Mouse (Mus musculus) myocyte (in vitro differentiated cells): ENCODE data around the gene Celf2. TPM values are rescaled to one million over a fixed set of nuclear protein-coding genes. Genes with fewer than 3 reads are reported as not detected.

Experiments used
- H3K27me3 ChIP-seq: one replicate; pipeline ENCODE4 v1.6.1; 2011; ENCODE audit not compliant: control insufficient read depth, insufficient read depth, insufficient read length
- H3K36me3 ChIP-seq: one replicate; pipeline ENCODE4 v1.6.1; 2011; ENCODE audit not compliant: control insufficient read depth, insufficient read depth
- H3K4me2 ChIP-seq: one replicate; pipeline ENCODE4 v1.6.1; 2011; ENCODE audit warnings: low read depth, control low read depth
- H3K4me3 ChIP-seq: one replicate; pipeline ENCODE4 v1.5.1; 2011; ENCODE audit warnings: mild to moderate bottlenecking, control low read depth, moderate library complexity
- H3K79me2 ChIP-seq: one replicate; pipeline ENCODE4 v1.6.1; 2011; ENCODE audit not compliant: control insufficient read depth, insufficient read depth
- H3ac ChIP-seq: one replicate; pipeline ENCODE4 v1.6.1; 2011; ENCODE audit not compliant: control insufficient read depth, insufficient read length
- CEBPB ChIP-seq: IDR thresholded peaks from 2 replicates; pipeline ENCODE4 v1.6.1; 2011; ENCODE audit warnings: mild to moderate bottlenecking, moderate library complexity; ENCODE audit not compliant: poor library complexity, insufficient read depth, severe bottlenecking
- E2F4 ChIP-seq: IDR thresholded peaks from one replicate; pipeline ENCODE4 v1.6.1; 2011; ENCODE audit warnings: mild to moderate bottlenecking, control low read depth, moderate library complexity; ENCODE audit not compliant: insufficient read depth
- MAX ChIP-seq: IDR thresholded peaks from one replicate; pipeline ENCODE4 v1.6.1; 2011; ENCODE audit warnings: low read depth, mild to moderate bottlenecking, control low read depth
- MYOD1 ChIP-seq, 3 experiments: IDR thresholded peaks; one replicate each; pipeline ENCODE4 v1.6.1; 2011; ENCODE audit warnings: control low read depth in 2 of 3, low read depth in 2 of 3, mild to moderate bottlenecking in 2 of 3, moderate library complexity in 1 of 3; ENCODE audit not compliant: insufficient read length in 2 of 3, control insufficient read depth in 1 of 3
- MYOG ChIP-seq, 3 experiments: IDR thresholded peaks; one replicate each; pipeline ENCODE4 v1.6.1; 2011; ENCODE audit warnings: control low read depth in 2 of 3, low read depth in 2 of 3, mild to moderate bottlenecking in 2 of 3; ENCODE audit not compliant: insufficient read length in 2 of 3, control insufficient read depth in 1 of 3, insufficient read depth in 1 of 3
- POLR2A ChIP-seq: IDR thresholded peaks from one replicate; pipeline ENCODE4 v1.6.1; 2011; ENCODE audit warnings: low read depth, mild to moderate bottlenecking, control low read depth, moderate library complexity; ENCODE audit not compliant: insufficient read length
- POLR2AphosphoS2 ChIP-seq: IDR thresholded peaks from one replicate; pipeline ENCODE4 v1.6.1; 2011; ENCODE audit warnings: low read depth, control low read depth; ENCODE audit not compliant: insufficient read length
- REST ChIP-seq: IDR thresholded peaks from one replicate; pipeline ENCODE4 v1.6.1; 2011; ENCODE audit warnings: mild to moderate bottlenecking, control low read depth, moderate library complexity; ENCODE audit not compliant: insufficient read depth, insufficient read length
- SRF ChIP-seq: IDR thresholded peaks from one replicate; pipeline ENCODE4 v1.6.1; 2011; ENCODE audit warnings: low read depth; ENCODE audit not compliant: control insufficient read depth, insufficient read length
- TCF12 ChIP-seq: IDR thresholded peaks from one replicate; pipeline ENCODE4 v1.6.1; 2011; ENCODE audit warnings: mild to moderate bottlenecking, control low read depth; ENCODE audit not compliant: poor library complexity, insufficient read depth, severe bottlenecking
- TCF3 ChIP-seq: IDR thresholded peaks from one replicate; pipeline ENCODE4 v1.6.1; 2011; ENCODE audit warnings: low read depth, control low read depth; ENCODE audit not compliant: insufficient read length
- USF1 ChIP-seq: IDR thresholded peaks from one replicate; pipeline ENCODE4 v1.6.1; 2011; ENCODE audit warnings: low read depth, mild to moderate bottlenecking, control low read depth, moderate library complexity
- polyA plus RNA-seq: library from polyadenylated mRNA; unstranded; fragments of >200 nt; fragmentation: generic; extraction: Trizol; gene quantifications from one replicate; pipeline ENCODE4 v1.2.1, GENCODE M21; 2012; ENCODE audit warnings: missing spikeins

The Celf2 gene
- polyA plus RNA-seq, 1 experiment, result 30.1 TPM

- Histone ChIP-seq H3K36me3 (no peaks in the 10 kb centered on the region), H3ac (no peak overlapping the region), H3K4me3 (no peak overlapping the region), H3K4me2 (no peak overlapping the region), H3K27me3 (no peaks in the 10 kb centered on the region), H3K79me2 (no peaks in the 10 kb centered on the region)
- TF ChIP-seq TCF3 (no peak), SRF (no peak), USF1 (no peak), POLR2AphosphoS2 (no peak), MAX (no peak), POLR2A (no peak), MYOG (IDR thresholded peaks at IDR 0.05; ENCODE audit: control insufficient read depth in 1 of 3, insufficient read depth in 1 of 3, insufficient read length in 2 of 3, low read depth in 2 of 3) (no peak), CEBPB (no peak), TCF12 (no peak), E2F4 (no peak), REST (no peak), MYOD1 (IDR thresholded peaks at IDR 0.05; ENCODE audit: control insufficient read depth in 1 of 3, insufficient read length in 2 of 3, low read depth in 2 of 3) (no peak)
These were observed 563.5 kb downstream of the Celf2 start for GRCm38 (mm10) chr2:6945638-6946415.

GRCm38 (mm10) chr2:6943651-6944050 is 565.7 kb downstream of the Celf2 start:
- Histone ChIP-seq H3K79me2 (no peaks in the 10 kb centered on the region), H3K4me3 (no peak overlapping the region), H3ac (no peak overlapping the region), H3K4me2 (no peak overlapping the region), H3K36me3 (no peaks in the 10 kb centered on the region), H3K27me3 (no peaks in the 10 kb centered on the region)
- TF ChIP-seq TCF12 (no peak), USF1 (no peak), E2F4 (no peak), CEBPB (no peak), REST (no peak), MAX (no peak), POLR2AphosphoS2 (no peak), POLR2A (no peak), TCF3 (no peak), MYOD1 (IDR thresholded peaks at IDR 0.05; ENCODE audit: control insufficient read depth in 1 of 3, insufficient read length in 2 of 3, low read depth in 2 of 3) (no peak), MYOG (IDR thresholded peaks at IDR 0.05; ENCODE audit: control insufficient read depth in 1 of 3, insufficient read depth in 1 of 3, insufficient read length in 2 of 3, low read depth in 2 of 3) (no peak)

- Histone ChIP-seq H3K36me3 (no peaks in the 10 kb centered on the region), H3K79me2 (no peaks in the 10 kb centered on the region), H3K4me2 (no peak overlapping the region), H3ac (no peak overlapping the region), H3K27me3 (no peaks in the 10 kb centered on the region), H3K4me3 (no peak overlapping the region)
- no peak for TF ChIP-seq TCF12
- peak in 1 of 3 experiments; percentile 6 for TF ChIP-seq MYOD1 (IDR thresholded peaks at IDR 0.05; ENCODE audit: control insufficient read depth in 1 of 3, insufficient read length in 2 of 3, low read depth in 2 of 3)
These were observed 566.5 kb downstream of the Celf2 start for GRCm38 (mm10) chr2:6942635-6943390.

GRCm38 (mm10) chr2:6939143-6939542 is 570.2 kb downstream of the Celf2 start:
- TF ChIP-seq POLR2A (no peak), POLR2AphosphoS2 (no peak), CEBPB (no peak), SRF (no peak), TCF3 (no peak), USF1 (no peak), MYOG (IDR thresholded peaks at IDR 0.05; ENCODE audit: control insufficient read depth in 1 of 3, insufficient read depth in 1 of 3, insufficient read length in 2 of 3, low read depth in 2 of 3) (no peak)

GRCm38 (mm10) chr2:6933130-6933529 is 576.2 kb downstream of the Celf2 start:
- H3K4me3 ChIP-seq, result no peak overlapping the region
- no peaks in the 10 kb centered on the region for H3K27me3 ChIP-seq
- no peaks in the 10 kb centered on the region for H3K79me2 ChIP-seq
- no peak overlapping the region for H3K4me2 ChIP-seq
- TF ChIP-seq TCF3, result no peak
- no peak for TF ChIP-seq MYOG (IDR thresholded peaks at IDR 0.05; ENCODE audit: control insufficient read depth in 1 of 3, insufficient read depth in 1 of 3, insufficient read length in 2 of 3, low read depth in 2 of 3)
- TF ChIP-seq USF1, result no peak
- no peak for TF ChIP-seq E2F4
- no peak for TF ChIP-seq TCF12
- TF ChIP-seq MAX, result no peak
- no peak for TF ChIP-seq POLR2AphosphoS2
- no peak for TF ChIP-seq MYOD1 (IDR thresholded peaks at IDR 0.05; ENCODE audit: control insufficient read depth in 1 of 3, insufficient read length in 2 of 3, low read depth in 2 of 3)
- TF ChIP-seq SRF, result no peak
- no peak for TF ChIP-seq CEBPB
- no peak for TF ChIP-seq POLR2A
- no peak for TF ChIP-seq REST
- no peak overlapping the region for H3ac ChIP-seq
- no peaks in the 10 kb centered on the region for H3K36me3 ChIP-seq

More at GRCm38 (mm10) chr2:6939143-6939542, 570.2 kb downstream of the Celf2 start:
- Histone ChIP-seq H3ac (no peak overlapping the region), H3K4me3 (no peak overlapping the region), H3K36me3 (no peaks in the 10 kb centered on the region), H3K79me2 (no peaks in the 10 kb centered on the region), H3K4me2 (no peak overlapping the region), H3K27me3 (no peaks in the 10 kb centered on the region)
